Mouse (Mus musculus) Patski (cell line): Measurements from ENCODE around the gene Cdc42bpg. TPM values are rescaled to one million over a fixed set of nuclear protein-coding genes. Genes with fewer than 3 reads are reported as not detected.
"Not testable (repeated sequence)": the region's sequence is repeated elsewhere in the genome, so short reads cannot be mapped to it uniquely, and the experiment has no call there.

Experiments
- ATAC-seq: fragments of 100-300 bp; one replicate; pipeline ENCODE4 v1.8.0; 2021
- CTCF ChIA-PET: fragments of 350-600 bp; sonication (Branson Sonifier 250); formaldehyde crosslinking; loops from one replicate; lab custom pipeline; 2022; ENCODE audit warnings: inconsistent platforms; lab: Charles Lee
- POLR2A ChIA-PET: fragments of 350-600 bp; sonication (Branson Sonifier 250); formaldehyde crosslinking; loops from one replicate; lab custom pipeline; 2022; ENCODE audit warnings: antibody characterized with exemption, inconsistent platforms; lab: Charles Lee
- DNase-seq: peaks from one replicate; pipeline ENCODE4 v3.0.0-alpha.2; 2011; ENCODE audit warnings: low read depth, low spot score
- H3K27me3 ChIP-seq: fragments of 371-371 bp; one replicate; pipeline ENCODE4 v1.5.1; 2021
- CTCF ChIP-seq: fragments of 100-300 bp; IDR thresholded peaks from one replicate; pipeline ENCODE4 v1.5.1; 2021
- in situ Hi-C: fragments of 300-500 bp; cut with MboI; formaldehyde crosslinking; loops from 3 replicates; pipeline ENCODE4 v1.11.1; 2018; ENCODE audit warnings: low pct_unique_long_range_greater_than_20kb, mixed read lengths
- polyA plus RNA-seq: library from polyadenylated mRNA; unstranded; gene quantifications from one replicate; pipeline ENCODE4 v1.2.3, GENCODE M21; 2021

The Cdc42bpg gene
- polyA plus RNA-seq, 1 experiment from 2014 or later = 41.2 TPM

DNA sequence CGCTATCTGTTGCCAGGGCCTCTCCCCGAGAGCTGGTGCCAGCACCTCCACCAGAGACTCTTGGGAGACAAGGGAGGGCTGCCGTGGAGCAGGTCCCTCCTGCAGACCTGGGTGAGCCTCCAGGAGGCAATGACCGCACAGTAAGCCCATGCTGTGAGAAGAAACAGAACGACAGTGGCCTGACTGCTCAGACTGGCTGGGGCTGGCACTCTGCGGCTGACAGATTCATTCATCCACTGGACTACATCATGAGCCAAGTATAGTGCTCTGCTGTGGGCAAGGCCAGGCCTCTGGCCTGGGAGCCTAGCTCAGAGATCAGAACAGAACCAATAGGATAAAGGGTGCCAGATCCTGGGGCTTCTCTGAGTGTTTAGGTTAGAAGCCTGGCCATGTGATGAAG, 2.4 kb upstream of the Cdc42bpg start:
- no peak for DNase-seq
- ChIA-PET CTCF (interaction anchor here (0.8 to 12.0 kb wide), 9 partner anchors 12 to 54 kb away, joined by 3 to 89 read pairs (median 4); partner anchors contain the start of gene Ehd1), POLR2A (interaction anchor here (2.1 kb wide), 1 partner anchor 27 kb away, joined by 10 read pairs; the partner anchor contains the start of gene Ehd1)
- TF ChIP-seq CTCF = no peak
- in situ Hi-C loops = no loop called here
- ATAC-seq = no peak
- H3K27me3 ChIP-seq = no peaks in the 10 kb centered on the region

GRCm38 (mm10) chr19:6304787-6305516, 1.3 kb upstream of the Cdc42bpg start:
- in situ Hi-C loops = loop anchor here (5.0 kb wide), 1 partner anchor 33 kb away; no protein-coding TSS in a partner anchor
- peak; percentile 70 for ATAC-seq

DNA sequence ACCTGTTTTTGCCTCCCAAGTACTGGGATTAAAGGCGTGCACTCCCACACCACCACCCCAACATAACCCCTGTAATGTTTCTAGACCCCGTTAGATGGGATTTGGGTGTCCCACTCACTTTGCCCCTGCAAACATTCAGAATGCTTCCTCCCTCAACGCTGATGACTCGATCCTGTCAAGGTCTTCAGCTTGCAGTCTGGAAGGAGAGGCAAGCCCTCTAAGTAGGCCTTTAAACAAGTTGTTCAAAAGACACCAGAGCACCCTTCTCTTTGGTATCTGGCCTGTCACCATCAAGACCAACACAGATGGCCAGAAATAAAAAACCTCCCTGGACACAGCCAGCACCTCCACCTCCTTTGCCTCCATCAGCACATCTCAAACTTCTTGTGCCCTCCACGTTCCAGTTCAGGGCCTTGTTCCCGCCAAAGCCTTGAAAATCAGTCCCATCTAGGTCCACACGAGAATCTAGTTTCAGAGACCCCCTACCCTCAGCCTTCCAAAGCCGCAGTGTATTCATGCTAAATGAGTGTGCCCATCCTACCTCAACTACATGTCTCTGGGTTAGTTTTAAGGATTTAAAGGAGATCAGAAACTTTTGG, 640 bp upstream of the Cdc42bpg start:
- POLR2A ChIA-PET = no interaction called here
- in situ Hi-C loops = loop anchor here (5.0 kb wide), 1 partner anchor 33 kb away; no protein-coding TSS in a partner anchor
- TF ChIP-seq CTCF = no peak

More at GRCm38 (mm10) chr19:6304787-6305516, 1.3 kb upstream of the Cdc42bpg start:
- H3K27me3 ChIP-seq = no peaks in the 10 kb centered on the region
- DNase-seq = peak; percentile 58
- no peak for TF ChIP-seq CTCF
- ChIA-PET CTCF (interaction anchor here (0.7 to 12.0 kb wide), 7 partner anchors 14 to 55 kb away, joined by 3 to 89 read pairs (median 4); partner anchors contain the start of gene Ehd1), POLR2A (interaction anchor here (0.6 to 2.1 kb wide), 2 partner anchors 28 to 42 kb away, joined by 3 to 10 read pairs; partner anchors contain the start of gene Ehd1)

DNA sequence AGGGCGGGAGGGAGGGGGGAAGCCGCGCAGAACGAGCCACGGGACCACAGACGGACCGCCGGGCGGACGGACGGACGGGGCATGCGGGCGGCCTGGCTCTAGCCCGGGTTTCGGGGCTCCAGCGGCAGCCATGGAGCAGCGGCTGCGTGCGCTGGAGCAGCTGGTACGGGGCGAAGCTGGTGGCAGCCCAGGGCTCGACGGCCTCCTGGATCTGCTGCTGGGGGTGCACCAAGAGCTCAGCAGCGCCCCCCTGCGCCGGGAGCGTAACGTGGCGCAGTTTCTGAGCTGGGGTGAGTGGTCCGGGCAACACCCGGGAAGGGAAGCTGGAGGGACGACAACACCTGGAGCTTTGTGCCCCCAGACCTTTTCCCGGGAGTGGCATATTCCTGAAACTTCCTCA, 330 bp downstream of the Cdc42bpg start:
- TF ChIP-seq CTCF = no peak
- ChIA-PET POLR2A (no interaction called here), CTCF (interaction anchor here (0.7 to 1.6 kb wide), 7 partner anchors 14 to 57 kb away, joined by 3 to 8 read pairs (median 5); partner anchors contain the start of gene Ehd1)
- no peak for DNase-seq
- H3K27me3 ChIP-seq = no peaks in the 10 kb centered on the region
- ATAC-seq = peak; percentile 59
- in situ Hi-C loops = loop anchor here (5.0 kb wide), 1 partner anchor 34 kb away; no protein-coding TSS in a partner anchor

More for the DNA sequence above, 640 bp upstream of the Cdc42bpg start:
- no peaks in the 10 kb centered on the region for H3K27me3 ChIP-seq
- ATAC-seq (no peak), DNase-seq (no peak)
- CTCF ChIA-PET = no interaction called here

GRCm38 (mm10) chr19:6307733-6308531, 1.7 kb downstream of the Cdc42bpg start:
- DNase-seq (no peak), ATAC-seq (no peak)
- ChIA-PET POLR2A (no interaction called here), CTCF (interaction anchor here (1.3 to 1.6 kb wide), 2 partner anchors 23 to 38 kb away, joined by 5 to 6 read pairs; no protein-coding TSS in a partner anchor)
- H3K27me3 ChIP-seq = no peaks in the 10 kb centered on the region
- in situ Hi-C loops = loop anchor here (5.0 kb wide), 1 partner anchor 36 kb away; no protein-coding TSS in a partner anchor
- no peak for TF ChIP-seq CTCF

- CTCF ChIA-PET = interaction anchor here (0.7 to 1.5 kb wide), 2 partner anchors 22 to 47 kb away, joined by 3 to 7 read pairs; no protein-coding TSS in a partner anchor
- POLR2A ChIA-PET = interaction anchor here (0.6 to 1.7 kb wide), 2 partner anchors 22 to 84 kb away, joined by 3 to 4 read pairs; partner anchors contain the start of gene Gpha2
- no peaks in the 10 kb centered on the region for H3K27me3 ChIP-seq
- DNase-seq (no peak), ATAC-seq (no peak)
- in situ Hi-C loops = no loop called here
- TF ChIP-seq CTCF = no peak
These were observed 3.9 kb downstream of the Cdc42bpg start for GRCm38 (mm10) chr19:6310181-6310580.

GRCm38 (mm10) chr19:6311783-6312182, 5.5 kb downstream of the Cdc42bpg start:
- ATAC-seq, POLR2A ChIA-PET, CTCF ChIA-PET, in situ Hi-C loops, H3K27me3 ChIP-seq, DNase-seq: not testable (repeated sequence)

- DNase-seq (no peak), ATAC-seq (no peak)
- POLR2A ChIA-PET = no interaction called here
- CTCF ChIA-PET = interaction anchor here (0.9 kb wide), 1 partner anchor 18 kb away, joined by 4 read pairs; no protein-coding TSS in a partner anchor
- in situ Hi-C loops = no loop called here
- H3K27me3 ChIP-seq = no peaks in the 10 kb centered on the region
- no peak for TF ChIP-seq CTCF
These were observed 7.5 kb downstream of the Cdc42bpg start for GRCm38 (mm10) chr19:6313796-6314195.

DNA sequence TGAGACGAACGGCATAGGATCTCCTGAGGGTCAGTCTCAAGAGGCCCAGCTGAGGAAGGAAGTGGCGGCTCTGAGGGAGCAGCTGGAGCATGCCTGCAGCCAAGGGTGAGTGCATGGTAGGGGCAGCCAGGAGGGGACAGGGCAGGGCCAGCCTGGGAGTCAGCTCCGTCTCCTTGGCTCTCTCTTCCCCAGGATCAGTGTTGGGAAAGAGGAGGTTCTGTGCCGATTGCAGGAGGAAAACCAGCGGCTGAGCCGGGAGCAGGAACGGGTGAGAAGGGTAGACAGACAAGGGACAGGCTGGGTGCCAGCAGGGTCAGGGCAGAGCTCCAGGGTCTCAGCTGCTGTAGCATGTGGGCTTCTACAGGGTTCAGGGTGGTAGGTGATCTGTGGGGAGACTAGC, 8.3 kb downstream of the Cdc42bpg start:
- no peaks in the 10 kb centered on the region for H3K27me3 ChIP-seq
- ChIA-PET CTCF (interaction anchor here (0.9 to 1.0 kb wide), 2 partner anchors 11 to 17 kb away, joined by 4 to 6 read pairs; no protein-coding TSS in a partner anchor), POLR2A (interaction anchor here (0.5 kb wide), 1 partner anchor 757 kb away, joined by 3 read pairs; no protein-coding TSS in a partner anchor)
- DNase-seq (no peak), ATAC-seq (no peak)
- no peak for TF ChIP-seq CTCF
- in situ Hi-C loops = no loop called here
